Mouse (Mus musculus): Measurements from ENCODE around the gene Btbd10.

Gene Btbd10

GRCm38 (mm10) chr7:113295077-113295890 is 73.9 kb downstream of the Btbd10 start:
- DNase-seq (ENCODE audit: extremely low spot score, low spot score) = peak; percentile 52

- DNase-seq (ENCODE audit: extremely low spot score, low spot score) = no peak
Measured at GRCm38 (mm10) chr7:113294598-113294997, 74.6 kb downstream of the Btbd10 start.

GRCm38 (mm10) chr7:113292193-113292592 is 77.0 kb downstream of the Btbd10 start:
- no peak for DNase-seq (ENCODE audit: extremely low spot score, low spot score)

- DNase-seq (ENCODE audit: extremely low spot score, low spot score) = no peak
Measured at GRCm38 (mm10) chr7:113291741-113292140, 77.5 kb downstream of the Btbd10 start.

GRCm38 (mm10) chr7:113289211-113289610 is 80.0 kb downstream of the Btbd10 start:
- DNase-seq (ENCODE audit: extremely low spot score, low spot score) = no peak

GRCm38 (mm10) chr7:113285405-113285804 is 83.8 kb downstream of the Btbd10 start:
- DNase-seq (ENCODE audit: extremely low spot score, low spot score) = no peak

- DNase-seq (ENCODE audit: extremely low spot score, low spot score) = no peak
Measured at GRCm38 (mm10) chr7:113279246-113279645, 89.9 kb downstream of the Btbd10 start.

GRCm38 (mm10) chr7:113278493-113278892 is 90.7 kb downstream of the Btbd10 start:
- DNase-seq (ENCODE audit: extremely low spot score, low spot score) = no peak

GRCm38 (mm10) chr7:113277245-113277644 is 91.9 kb downstream of the Btbd10 start:
- no peak for DNase-seq (ENCODE audit: extremely low spot score, low spot score)

GRCm38 (mm10) chr7:113272338-113272997 is 96.7 kb downstream of the Btbd10 start:
- no peak for DNase-seq (ENCODE audit: extremely low spot score, low spot score)

GRCm38 (mm10) chr7:113270991-113271390 is 98.2 kb downstream of the Btbd10 start:
- no peak for DNase-seq (ENCODE audit: extremely low spot score, low spot score)

- DNase-seq (ENCODE audit: extremely low spot score, low spot score) = no peak
Measured at GRCm38 (mm10) chr7:113270551-113270950, 98.6 kb downstream of the Btbd10 start.

- DNase-seq (ENCODE audit: extremely low spot score, low spot score) = no peak
Measured at GRCm38 (mm10) chr7:113269921-113270320, 99.3 kb downstream of the Btbd10 start.

- no peak for DNase-seq (ENCODE audit: extremely low spot score, low spot score)
Measured at GRCm38 (mm10) chr7:113269081-113269480, 100.1 kb downstream of the Btbd10 start.

- DNase-seq (ENCODE audit: extremely low spot score, low spot score) = peak; percentile 37
Measured at GRCm38 (mm10) chr7:113268287-113268686, 100.9 kb downstream of the Btbd10 start.

All from neural tube, embryonic 10.5 days (tissue).